Mouse (Mus musculus) thymus, adult 2 months (tissue): Measurements from ENCODE around the gene Adam10.

Source experiments
- CTCF ChIP-seq: fragments of 200-500 bp; IDR thresholded peaks from 2 replicates; pipeline ENCODE4 v1.5.1; 2012; ENCODE audit warnings: mild to moderate bottlenecking, control low read depth, low read length, moderate library complexity, borderline replicate concordance; ENCODE audit not compliant: control insufficient read depth, poor library complexity, insufficient read depth; ENCODE audit errors: extremely low read depth
- POLR2A ChIP-seq: fragments of 200-500 bp; IDR thresholded peaks from 2 replicates; pipeline ENCODE4 v1.6.1; 2012; ENCODE audit warnings: mild to moderate bottlenecking, low read length, control low read depth, moderate library complexity; ENCODE audit not compliant: control insufficient read depth, poor library complexity, insufficient read depth; ENCODE audit errors: extremely low read depth

DNA sequence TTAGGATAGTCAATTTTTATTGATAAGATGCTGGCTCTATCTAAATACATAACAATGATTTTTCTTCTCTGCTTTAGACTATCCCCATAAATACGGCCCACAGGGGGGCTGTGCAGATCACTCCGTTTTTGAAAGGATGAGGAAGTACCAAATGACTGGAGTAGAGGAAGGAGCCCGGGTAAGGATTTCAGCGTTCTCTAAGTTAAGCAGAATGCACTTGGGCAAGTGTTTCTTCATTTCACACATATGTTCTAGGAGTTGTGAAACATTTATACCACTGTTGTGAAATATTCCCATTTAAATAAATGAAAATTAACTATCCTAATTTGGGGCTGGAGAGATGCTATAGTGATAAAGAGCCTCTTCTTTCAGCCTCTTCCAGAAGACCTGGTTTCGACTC is 61.2 kb downstream of the Adam10 start:
- no peak for TF ChIP-seq CTCF
- no peak for TF ChIP-seq POLR2A
